Mouse (Mus musculus) bone marrow, adult 2 months (tissue): Measurements from ENCODE around the gene Pik3r2. TPM values are rescaled to one million over a fixed set of nuclear protein-coding genes. Genes with fewer than 3 reads are reported as not detected.

Experiments used
- H3K27ac ChIP-seq: fragments of 200-500 bp; 2 replicates; pipeline ENCODE4 v1.5.1; 2012; ENCODE audit warnings: low read depth, mild to moderate bottlenecking, control low read depth, inconsistent platforms, low read length; ENCODE audit not compliant: control insufficient read depth, poor library complexity, insufficient read depth
- H3K4me1 ChIP-seq: fragments of 200-500 bp; 2 replicates; pipeline ENCODE4 v1.6.1; 2011; ENCODE audit warnings: low read length; ENCODE audit not compliant: control insufficient read depth, insufficient read depth
- H3K4me3 ChIP-seq: fragments of 200-500 bp; replicated peaks from 2 replicates; pipeline ENCODE3; 2011; ENCODE audit warnings: mild to moderate bottlenecking, low read depth, low read length, control low read depth; ENCODE audit not compliant: control insufficient read depth
- CTCF ChIP-seq: fragments of 200-500 bp; IDR thresholded peaks from 2 replicates; pipeline ENCODE4 v1.5.1; 2011; ENCODE audit warnings: low read length, control low read depth; ENCODE audit not compliant: control insufficient read depth, insufficient read depth
- POLR2A ChIP-seq: fragments of 200-500 bp; IDR thresholded peaks from 2 replicates; pipeline ENCODE4 v1.6.1; 2011; ENCODE audit warnings: low read depth, mild to moderate bottlenecking, control low read depth, low read length, borderline replicate concordance; ENCODE audit not compliant: control insufficient read depth
- WGBS: fragments of 180-500 bp; shearing (Covaris S2); methylation state at CpG from one replicate; pipeline ENCODE4 v1.1.7; 2018; 5-methylcytosine and 5-hydroxymethylcytosine counted together
- polyA plus RNA-seq: library from polyadenylated mRNA; stranded (reverse); fragments of >200 nt; gene quantifications from 2 replicates; pipeline ENCODE4 v1.2.4, GENCODE M21; 2011; ENCODE audit warnings: low replicate concordance; ENCODE audit not compliant: missing spikeins, insufficient read depth, insufficient read length

Gene Pik3r2
- polyA plus RNA-seq, 1 experiment, result 19.5 TPM

- H3K27ac ChIP-seq, result peak overlapping the region; percentile 75
- peaks cover 25% of the 10 kb centered on the region for H3K4me1 ChIP-seq
- H3K4me3 ChIP-seq, result no peak overlapping the region
- 73% methylated on average over 32 of the region's 32 CpGs for WGBS
- TF ChIP-seq CTCF (no peak), POLR2A (no peak)
Measured at GRCm38 (mm10) chr8:70768231-70768776, 8.2 kb downstream of the Pik3r2 start.

GRCm38 (mm10) chr8:70767503-70767902 lies 9.0 kb downstream of the Pik3r2 start:
- H3K4me1 ChIP-seq, result peaks cover 25% of the 10 kb centered on the region
- 83% methylated on average over 6 of the region's 6 CpGs for WGBS
- TF ChIP-seq CTCF (no peak), POLR2A (no peak)
- H3K4me3 ChIP-seq, result no peak overlapping the region
- H3K27ac ChIP-seq, result peak overlapping the region; percentile 75

GRCm38 (mm10) chr8:70766571-70767440 lies 9.7 kb downstream of the Pik3r2 start:
- H3K4me1 ChIP-seq, result peaks cover 25% of the 10 kb centered on the region
- H3K27ac ChIP-seq, result peak overlapping the region; percentile 70
- peak overlapping the region; percentile 82 for H3K4me3 ChIP-seq
- TF ChIP-seq CTCF, result peak; percentile 1; the same call in 1 of the 2 replicates
- TF ChIP-seq POLR2A, result peak; percentile 48; the same call in 1 of the 2 replicates
- WGBS, result 20% methylated on average over 21 of the region's 21 CpGs

- WGBS, result 2% methylated on average over 34 of the region's 34 CpGs
- Histone ChIP-seq H3K27ac (peak overlapping the region; percentile 70), H3K4me1 (peaks cover 25% of the 10 kb centered on the region), H3K4me3 (peak overlapping the region; percentile 82)
- TF ChIP-seq POLR2A (peak; percentile 36; the same call in 1 of the 2 replicates), CTCF (no peak)
Measured at GRCm38 (mm10) chr8:70765838-70766570, 10.5 kb downstream of the Pik3r2 start.

- peaks cover 25% of the 10 kb centered on the region for H3K4me1 ChIP-seq
Measured at GRCm38 (mm10) chr8:70765329-70765728, 11.2 kb downstream of the Pik3r2 start.

GRCm38 (mm10) chr8:70764676-70765075 lies 11.8 kb downstream of the Pik3r2 start:
- Histone ChIP-seq H3K4me3 (no peak overlapping the region), H3K4me1 (peaks cover 28% of the 10 kb centered on the region), H3K27ac (peak overlapping the region; percentile 70)
- WGBS, result 89% methylated on average over 13 of the region's 13 CpGs
- TF ChIP-seq CTCF (no peak), POLR2A (no peak)

More at GRCm38 (mm10) chr8:70765329-70765728, 11.2 kb downstream of the Pik3r2 start:
- no peak for TF ChIP-seq CTCF
- no peak for TF ChIP-seq POLR2A
- peak overlapping the region; percentile 70 for H3K27ac ChIP-seq
- peak overlapping the region; percentile 52 for H3K4me3 ChIP-seq
- WGBS, result 30% methylated on average over 9 of the region's 9 CpGs

GRCm38 (mm10) chr8:70764026-70764425 lies 12.5 kb downstream of the Pik3r2 start:
- no peak overlapping the region for H3K4me3 ChIP-seq

More at GRCm38 (mm10) chr8:70764026-70764425, 12.5 kb downstream of the Pik3r2 start:
- TF ChIP-seq POLR2A, result no peak
- no peak for TF ChIP-seq CTCF
- WGBS, result 59% methylated on average over 8 of the region's 8 CpGs
- Histone ChIP-seq H3K4me1 (peaks cover 26% of the 10 kb centered on the region), H3K27ac (peak overlapping the region; percentile 38)
